Mouse (Mus musculus): ENCODE data around the gene Tbc1d22a. TPM values are rescaled to one million over a fixed set of nuclear protein-coding genes. Genes with fewer than 3 reads are reported as not detected.

Tbc1d22a gene
- polyA plus RNA-seq, 1 experiment, result 9.6 TPM

DNA sequence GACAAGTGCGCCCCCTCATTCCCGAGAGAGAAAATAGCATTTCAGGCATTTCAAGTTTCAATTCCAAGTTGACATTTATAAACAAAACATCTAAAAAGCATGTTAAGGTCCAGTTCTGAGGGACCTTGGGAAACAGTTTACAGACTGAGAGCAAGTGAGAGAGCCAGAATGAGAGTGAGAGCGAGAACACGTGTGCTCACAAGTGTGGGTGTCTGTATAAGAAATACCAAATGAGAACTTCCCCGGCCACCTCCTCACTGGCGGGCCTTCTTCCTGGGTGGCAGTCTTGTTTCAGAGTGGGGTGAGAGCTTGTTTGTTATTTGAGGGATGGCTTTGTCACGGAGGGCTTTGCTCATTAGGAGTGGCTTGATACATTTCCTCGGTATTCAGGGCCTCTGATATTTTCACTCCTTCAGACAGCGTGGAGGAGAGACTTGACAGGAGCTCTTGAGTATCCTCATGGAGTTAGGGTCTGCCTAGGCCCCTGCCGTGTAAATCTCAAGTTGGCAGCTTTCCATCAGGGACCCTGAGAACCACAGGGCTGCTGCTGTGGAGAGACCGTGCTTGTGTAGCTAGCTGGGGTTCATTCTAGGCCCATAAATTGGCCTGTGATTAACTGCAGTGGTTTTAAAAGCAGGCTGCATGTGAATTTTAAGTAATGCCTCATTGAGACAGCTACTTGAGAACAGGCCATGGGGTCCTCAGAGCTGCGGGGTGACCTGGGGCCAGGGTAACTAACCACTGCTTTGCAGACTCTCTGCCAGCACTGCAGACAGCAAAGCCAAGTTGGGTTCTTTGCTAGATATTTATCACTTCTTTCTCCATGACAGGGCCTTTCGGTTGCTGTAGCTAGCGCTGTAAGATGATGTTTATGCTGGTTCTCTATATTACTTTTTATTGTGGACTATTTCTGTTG lies 65.1 kb downstream of the Tbc1d22a start:
- TF ChIP-seq GATA1 (IDR thresholded peaks at IDR 0.05; ENCODE audit: low read length), result no peak

DNA sequence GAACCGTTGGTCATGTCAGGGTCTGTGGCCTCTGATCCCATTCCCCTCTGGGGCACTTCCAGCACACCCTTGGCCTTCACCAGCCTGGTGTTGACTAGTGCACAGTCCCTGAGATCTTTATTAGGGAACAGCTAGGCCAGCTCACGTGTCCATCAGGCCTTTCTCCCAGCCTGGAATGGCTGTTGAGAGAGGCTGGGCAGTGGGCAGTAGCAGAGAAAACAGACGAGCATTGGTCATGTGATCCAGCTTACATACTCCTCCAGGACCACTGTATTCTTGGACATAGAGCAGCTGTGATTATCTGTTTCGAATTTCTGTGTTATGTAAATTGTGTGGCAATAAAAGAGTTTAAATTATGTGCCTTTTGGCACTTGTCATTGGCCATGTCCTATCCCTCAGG lies 65.9 kb downstream of the Tbc1d22a start:
- TF ChIP-seq GATA1 (IDR thresholded peaks at IDR 0.05; ENCODE audit: low read length), result no peak

DNA sequence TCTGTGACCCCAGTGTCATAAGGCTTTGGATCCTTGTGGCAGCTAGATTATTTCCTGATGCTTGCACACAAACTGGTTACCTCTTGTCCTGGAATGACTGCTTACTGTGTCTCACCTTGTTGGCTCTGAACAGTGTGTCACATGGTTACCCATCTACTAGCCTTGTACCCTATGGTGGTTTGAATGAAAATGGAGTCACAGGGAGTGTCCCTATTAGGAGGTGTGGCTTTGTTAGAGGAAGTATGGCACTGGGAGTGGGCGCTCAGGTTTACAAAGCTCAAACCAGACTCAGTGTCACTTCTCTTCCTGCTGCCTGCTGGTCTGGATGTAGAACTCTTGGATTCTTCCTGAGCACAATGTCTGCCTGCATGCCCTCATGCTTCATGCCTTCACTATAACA lies 69.0 kb downstream of the Tbc1d22a start:
- TF ChIP-seq GATA1 (IDR thresholded peaks at IDR 0.05; ENCODE audit: low read length), result no peak

DNA sequence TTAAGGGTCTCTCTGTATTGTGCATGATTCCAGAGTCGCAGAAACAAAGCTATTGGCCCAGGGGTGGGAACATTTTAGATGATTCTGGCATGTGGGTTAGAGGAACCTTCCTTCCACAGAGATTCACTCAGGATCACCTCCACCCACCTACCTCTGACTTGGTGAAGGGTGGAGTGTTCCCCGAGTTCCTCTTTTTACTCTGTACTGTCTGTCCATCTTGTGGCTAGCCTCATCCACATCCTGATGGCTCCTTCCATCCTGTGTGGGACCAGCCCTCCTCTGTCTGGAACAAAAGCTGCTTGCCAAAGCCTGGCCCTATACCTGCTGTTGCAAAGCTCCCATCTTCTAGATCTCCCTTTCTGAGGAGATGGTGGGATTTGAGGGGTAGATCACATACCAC lies 71.0 kb downstream of the Tbc1d22a start:
- TF ChIP-seq GATA1 (IDR thresholded peaks at IDR 0.05; ENCODE audit: low read length), result no peak

DNA sequence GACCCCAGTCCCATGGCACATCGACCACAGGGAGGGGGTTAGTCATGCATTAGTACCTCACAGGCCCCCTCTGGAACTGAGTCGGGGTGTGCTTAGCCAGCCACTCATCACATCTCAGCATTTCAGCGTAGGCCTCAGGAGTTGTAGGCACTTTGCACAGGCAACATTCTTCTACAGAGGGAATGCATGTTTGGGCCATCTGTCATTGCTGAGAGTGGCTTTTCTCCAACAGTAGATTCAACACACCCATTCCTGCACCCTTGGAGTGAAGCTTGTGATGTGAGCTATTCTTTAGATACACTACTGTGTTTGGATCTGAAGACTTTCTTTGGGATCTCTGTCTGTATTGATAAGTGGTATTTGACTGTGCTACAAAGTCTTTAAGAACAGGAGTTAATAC lies 75.8 kb downstream of the Tbc1d22a start:
- TF ChIP-seq GATA1 (IDR thresholded peaks at IDR 0.05; ENCODE audit: low read length), result no peak

DNA sequence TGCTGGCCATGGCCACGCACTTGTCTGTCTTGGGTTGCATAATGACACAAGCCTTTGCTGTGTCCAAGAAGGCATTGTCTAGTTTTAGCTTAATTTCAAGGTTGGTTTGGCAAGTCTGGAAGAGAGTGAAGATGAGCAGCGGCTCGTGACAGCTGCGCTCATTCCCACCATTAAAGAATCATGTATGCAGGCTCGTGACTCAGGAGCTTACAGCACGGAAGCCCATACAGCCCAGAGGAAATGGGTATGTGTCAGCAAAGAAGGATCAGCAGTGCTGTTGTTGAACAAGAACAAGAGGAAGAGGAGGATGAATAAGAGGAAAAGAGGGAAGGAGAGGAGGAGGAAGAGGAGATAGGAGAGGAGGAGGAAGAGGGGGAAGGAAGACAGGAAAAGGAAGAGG lies 78.0 kb downstream of the Tbc1d22a start:
- no peak for TF ChIP-seq GATA1 (IDR thresholded peaks at IDR 0.05; ENCODE audit: low read length)

DNA sequence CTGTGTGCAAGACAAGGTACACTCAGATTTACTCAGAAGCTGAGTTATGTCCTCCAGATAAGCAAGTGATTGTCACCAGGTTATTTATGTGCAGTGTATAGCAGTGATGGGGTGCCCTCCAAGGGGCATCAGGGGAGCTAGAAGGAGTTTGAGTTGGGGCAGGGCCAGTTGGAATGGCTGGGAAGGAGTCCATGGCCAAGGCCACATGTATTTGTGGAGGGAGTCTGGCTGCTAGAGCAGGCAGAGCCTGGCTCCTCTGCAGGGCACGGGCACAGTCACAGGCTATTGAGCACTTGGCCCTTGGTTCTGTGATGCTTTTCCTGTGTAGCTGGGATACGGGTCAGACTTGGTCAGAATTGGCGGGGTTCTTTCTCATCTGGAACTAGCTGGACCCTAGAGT lies 80.2 kb downstream of the Tbc1d22a start:
- no peak for TF ChIP-seq GATA1 (IDR thresholded peaks at IDR 0.05; ENCODE audit: low read length)

DNA sequence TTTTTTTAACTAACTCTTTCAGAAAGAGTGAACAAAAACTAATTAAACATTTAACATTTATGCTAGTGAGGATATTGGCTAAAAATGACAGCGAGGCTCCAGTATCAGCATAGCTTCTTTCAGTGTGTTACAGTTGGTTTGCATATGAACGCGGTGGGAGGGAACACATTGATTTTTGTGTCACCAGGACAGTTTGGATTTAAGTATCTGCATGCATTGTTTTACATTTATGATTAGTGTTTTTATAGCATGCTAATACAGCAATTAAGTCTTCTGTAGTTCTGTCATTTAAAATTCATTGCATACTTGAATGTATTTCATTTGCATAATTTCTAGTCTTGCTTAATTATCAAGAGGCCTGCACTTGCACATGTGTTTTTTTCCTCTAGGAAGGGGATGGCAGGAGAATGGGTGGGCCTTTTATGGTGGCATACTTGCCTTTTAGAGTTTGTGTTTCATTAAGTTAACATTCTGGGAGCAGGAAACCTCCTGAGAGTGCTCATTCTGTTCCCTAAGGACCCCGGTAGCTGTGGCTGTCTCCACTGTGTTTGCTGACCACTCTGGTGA lies 81.5 kb downstream of the Tbc1d22a start:
- no peak for TF ChIP-seq GATA1 (IDR thresholded peaks at IDR 0.05; ENCODE audit: low read length)

GRCm38 (mm10) chr15:86297281-86297680 lies 83.0 kb downstream of the Tbc1d22a start:
- TF ChIP-seq GATA1 (IDR thresholded peaks at IDR 0.05; ENCODE audit: low read length), result no peak

GRCm38 (mm10) chr15:86303876-86304275 lies 89.6 kb downstream of the Tbc1d22a start:
- TF ChIP-seq GATA1 (IDR thresholded peaks at IDR 0.05; ENCODE audit: low read length), result no peak

- TF ChIP-seq GATA1 (IDR thresholded peaks at IDR 0.05; ENCODE audit: low read length), result no peak
These were observed 90.6 kb downstream of the Tbc1d22a start for GRCm38 (mm10) chr15:86304861-86305260.

DNA sequence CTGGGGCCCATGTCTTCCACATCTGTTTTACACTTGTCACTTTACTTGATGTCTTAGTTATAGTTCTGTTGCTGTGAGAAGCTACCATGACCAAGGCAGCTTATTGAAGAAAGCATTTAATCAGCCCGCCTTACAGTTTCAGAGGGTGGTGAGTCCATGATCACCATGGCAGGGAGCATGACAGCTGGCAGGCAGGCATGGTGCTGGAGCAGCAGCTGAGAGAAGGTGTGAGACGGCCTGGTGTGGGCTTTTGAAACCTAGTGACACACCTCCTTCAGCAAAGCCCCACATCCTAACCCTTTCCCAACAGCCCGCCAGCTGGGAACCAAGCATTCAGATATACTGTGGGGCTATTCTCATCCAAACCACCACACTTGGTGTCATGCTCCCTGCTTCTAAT lies 91.0 kb downstream of the Tbc1d22a start:
- no peak for TF ChIP-seq GATA1 (IDR thresholded peaks at IDR 0.05; ENCODE audit: low read length)

DNA sequence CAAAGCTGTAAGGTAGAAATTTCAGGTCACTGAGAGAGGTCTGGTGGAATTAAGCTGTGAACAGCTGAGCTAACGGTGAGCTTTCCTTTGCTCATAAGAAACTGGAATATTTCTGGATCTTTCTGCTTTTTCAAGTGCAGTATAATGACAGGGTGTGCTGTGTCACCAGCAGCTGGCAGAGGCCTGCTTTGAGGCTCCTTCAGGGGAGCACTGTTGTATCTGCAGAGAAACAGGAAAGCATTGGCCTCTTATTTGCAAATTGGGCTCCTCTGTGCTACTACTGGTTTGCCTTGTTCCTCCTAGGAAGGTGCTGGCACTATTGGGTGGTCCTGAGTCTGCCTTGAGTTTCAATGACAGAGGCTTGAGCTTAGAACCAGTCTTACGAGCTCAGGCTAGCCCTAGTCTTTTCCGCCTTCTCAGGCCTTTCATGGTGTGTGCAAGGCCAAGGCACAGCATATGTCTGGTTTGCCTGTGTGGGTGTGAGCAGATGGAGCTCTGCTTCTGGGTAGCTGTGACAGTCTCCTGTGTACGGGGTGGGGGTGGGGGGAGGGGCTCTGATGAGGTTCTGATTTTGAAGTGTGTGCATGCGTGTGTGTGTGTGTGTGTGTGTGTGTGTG lies 95.1 kb downstream of the Tbc1d22a start:
- no peak for TF ChIP-seq GATA1 (IDR thresholded peaks at IDR 0.05; ENCODE audit: low read length)

DNA sequence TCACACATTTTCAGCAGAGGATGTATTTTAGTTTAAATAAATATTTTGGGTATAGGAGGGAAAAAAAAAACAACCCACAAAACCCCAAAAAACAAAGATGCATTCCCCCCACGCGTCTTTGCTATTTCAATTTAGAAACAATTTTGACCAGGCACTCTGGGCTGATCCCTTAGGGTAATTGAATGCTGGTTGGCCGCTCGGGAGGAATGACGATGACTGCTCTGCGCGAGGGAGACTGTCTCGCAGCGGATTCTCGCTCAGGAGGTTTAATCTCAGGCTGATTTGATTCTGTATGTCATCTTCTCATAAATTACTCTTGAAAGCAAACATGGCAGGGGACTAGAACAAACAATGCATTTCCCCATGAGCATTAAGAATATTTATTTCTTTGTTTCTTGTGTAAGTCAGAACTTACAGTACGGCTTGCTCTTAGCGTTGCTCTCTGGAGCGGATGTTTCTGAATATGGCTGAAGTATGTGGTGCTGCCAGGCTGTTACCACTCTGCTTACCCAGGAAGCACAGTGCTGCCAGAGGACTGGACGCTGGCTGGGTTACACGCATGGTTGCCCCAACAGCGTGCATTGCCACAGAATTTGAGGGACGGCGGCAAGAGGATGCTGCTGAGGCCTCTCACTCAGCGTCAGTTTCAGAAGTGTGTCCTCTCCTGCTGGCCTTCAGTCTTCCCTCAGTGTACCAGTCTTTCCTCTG lies 106.7 kb downstream of the Tbc1d22a start:
- no peak for TF ChIP-seq GATA1 (IDR thresholded peaks at IDR 0.05; ENCODE audit: low read length)

- TF ChIP-seq GATA1 (IDR thresholded peaks at IDR 0.05; ENCODE audit: low read length), result no peak
These were observed 112.1 kb downstream of the Tbc1d22a start for GRCm38 (mm10) chr15:86326341-86326740.

DNA sequence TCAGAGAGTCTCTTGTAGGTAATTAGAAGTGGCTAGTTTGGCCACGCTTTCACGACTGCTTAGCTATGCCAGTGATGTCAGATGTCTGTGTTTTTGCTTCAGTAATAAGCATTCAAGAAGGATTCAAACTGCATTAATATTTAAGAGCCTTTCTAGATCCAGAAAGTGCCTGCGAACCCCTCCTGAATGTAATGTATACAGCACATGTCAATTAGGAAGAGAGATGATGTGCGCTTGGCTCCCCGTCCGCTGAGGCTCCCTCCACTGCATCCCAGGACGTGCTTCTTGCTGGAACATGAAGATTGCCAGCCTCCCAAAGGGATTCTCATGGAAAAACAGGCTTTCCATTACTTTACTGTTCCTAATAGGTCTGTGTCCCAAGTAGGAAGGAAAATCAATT lies 115.7 kb downstream of the Tbc1d22a start:
- no peak for TF ChIP-seq GATA1 (IDR thresholded peaks at IDR 0.05; ENCODE audit: low read length)

Measured in G1E-ER4 (cell line).